Mouse (Mus musculus): ENCODE measurements around the gene Slc6a8. TPM values are rescaled to one million over a fixed set of nuclear protein-coding genes. Genes with fewer than 3 reads are reported as not detected.
A peak's percentile ranks its signal among the peaks of the same experiment; 100 is the strongest.

Slc6a8 gene
- polyA plus RNA-seq (2016; fragmentation: Nextera tagmentation; extraction: Ambion mirVana): 4.4 and 6.1 TPM in 2 replicates

- Histone ChIP-seq H3K36me3 (peaks cover 20% of the 10 kb centered on the region), H3K27ac (peak within 1 kb of the TSS; percentile 85), H3K4me3 (peak within 1 kb of the TSS; percentile 65), H3K4me1 (peaks cover 23% of the 10 kb centered on the region), H3K27me3 (ENCODE audit: low read depth, poor library complexity, severe bottlenecking) (peaks cover 81% of the 10 kb centered on the region), H3K9me3 (replicated peaks) (no peaks in the 10 kb centered on the region)
- DNase-seq (ENCODE audit: low spot score): peak; percentile 79
- WGBS: 7% methylated on average over 17 of the region's 72 CpGs
Observed at GRCm38 (mm10) chrX:73672879-73673618, at the start of gene Slc6a8. Slc6a8 (plus strand) TSS chrX:73673150.

- Histone ChIP-seq H3K4me1 (no peaks in the 10 kb centered on the region), H3K4me3 (no peak overlapping the region), H3K9me3 (replicated peaks) (no peaks in the 10 kb centered on the region), H3K27ac (no peak overlapping the region), H3K27me3 (ENCODE audit: low read depth, poor library complexity, severe bottlenecking) (peaks cover 72% of the 10 kb centered on the region), H3K36me3 (no peaks in the 10 kb centered on the region)
- no peak for DNase-seq (ENCODE audit: low spot score)
Observed at GRCm38 (mm10) chrX:73626981-73627380, 46.0 kb upstream of the Slc6a8 start.

- 16% methylated on average over 14 of the region's 19 CpGs for WGBS
- peaks cover 100% of the 10 kb centered on the region for H3K27me3 ChIP-seq (ENCODE audit: low read depth, poor library complexity, severe bottlenecking)
- H3K4me1 ChIP-seq: peaks cover 23% of the 10 kb centered on the region
- H3K27ac ChIP-seq: no peak overlapping the region
- peak; percentile 42 for DNase-seq (ENCODE audit: low spot score)
- peak overlapping the region; percentile 36 for H3K4me3 ChIP-seq
- H3K36me3 ChIP-seq: no peaks in the 10 kb centered on the region
- H3K9me3 ChIP-seq (replicated peaks): no peaks in the 10 kb centered on the region
Observed at GRCm38 (mm10) chrX:73635425-73635824, 37.5 kb upstream of the Slc6a8 start.

- Histone ChIP-seq H3K27me3 (ENCODE audit: low read depth, poor library complexity, severe bottlenecking) (peaks cover 100% of the 10 kb centered on the region), H3K27ac (peak overlapping the region; percentile 68), H3K4me1 (peaks cover 30% of the 10 kb centered on the region), H3K36me3 (peaks cover 14% of the 10 kb centered on the region), H3K9me3 (replicated peaks) (no peaks in the 10 kb centered on the region), H3K4me3 (peak overlapping the region; percentile 46)
- DNase-seq (ENCODE audit: low spot score): no peak
- 11% methylated on average over 19 of the region's 19 CpGs for WGBS
Observed at GRCm38 (mm10) chrX:73637415-73637814, 35.5 kb upstream of the Slc6a8 start.

- 11% methylated on average over 27 of the region's 28 CpGs for WGBS
- peak; percentile 73 for DNase-seq (ENCODE audit: low spot score)
- Histone ChIP-seq H3K36me3 (peaks cover 25% of the 10 kb centered on the region), H3K9me3 (replicated peaks) (no peaks in the 10 kb centered on the region), H3K27ac (peak within 1 kb of the TSS; percentile 88), H3K27me3 (ENCODE audit: low read depth, poor library complexity, severe bottlenecking) (peaks cover 99% of the 10 kb centered on the region), H3K4me1 (peaks cover 30% of the 10 kb centered on the region), H3K4me3 (peak within 1 kb of the TSS; percentile 55)
Observed at GRCm38 (mm10) chrX:73639255-73639675, 33.7 kb upstream of the Slc6a8 start, which contains the start of gene Dusp9. Dusp9 (plus strand) TSS chrX:73639419.

- H3K27me3 ChIP-seq (ENCODE audit: low read depth, poor library complexity, severe bottlenecking): peaks cover 99% of the 10 kb centered on the region
- 6% methylated on average over 40 of the region's 41 CpGs for WGBS
- DNase-seq (ENCODE audit: low spot score): peak; percentile 48
Observed at GRCm38 (mm10) chrX:73639901-73640469, 33.0 kb upstream of the Slc6a8 start.

GRCm38 (mm10) chrX:73645121-73645520 is 27.8 kb upstream of the Slc6a8 start:
- Histone ChIP-seq H3K27me3 (ENCODE audit: low read depth, poor library complexity, severe bottlenecking) (peaks cover 51% of the 10 kb centered on the region), H3K27ac (no peak overlapping the region), H3K4me1 (peaks cover 7% of the 10 kb centered on the region; the same call in 1 of the 2 replicates), H3K4me3 (no peak overlapping the region), H3K9me3 (replicated peaks) (no peaks in the 10 kb centered on the region), H3K36me3 (peaks cover 25% of the 10 kb centered on the region)
- DNase-seq (ENCODE audit: low spot score): no peak
- WGBS: 39% methylated on average over 4 of the region's 4 CpGs

More at GRCm38 (mm10) chrX:73639901-73640469, 33.0 kb upstream of the Slc6a8 start:
- Histone ChIP-seq H3K4me3 (peak overlapping the region; percentile 55), H3K27ac (peak overlapping the region; percentile 88), H3K4me1 (peaks cover 30% of the 10 kb centered on the region), H3K36me3 (peaks cover 25% of the 10 kb centered on the region), H3K9me3 (replicated peaks) (no peaks in the 10 kb centered on the region)

GRCm38 (mm10) chrX:73650869-73651268 is 22.1 kb upstream of the Slc6a8 start:
- Histone ChIP-seq H3K36me3 (no peaks in the 10 kb centered on the region), H3K9me3 (replicated peaks) (no peaks in the 10 kb centered on the region), H3K4me3 (no peak overlapping the region), H3K27me3 (ENCODE audit: low read depth, poor library complexity, severe bottlenecking) (peaks cover 35% of the 10 kb centered on the region), H3K27ac (no peak overlapping the region), H3K4me1 (no peaks in the 10 kb centered on the region)
- no peak for DNase-seq (ENCODE audit: low spot score)
- 77% methylated on average over 3 of the region's 3 CpGs for WGBS

- Histone ChIP-seq H3K36me3 (no peaks in the 10 kb centered on the region), H3K9me3 (replicated peaks) (no peaks in the 10 kb centered on the region), H3K27ac (no peak overlapping the region), H3K4me3 (no peak overlapping the region), H3K27me3 (ENCODE audit: low read depth, poor library complexity, severe bottlenecking) (peaks cover 60% of the 10 kb centered on the region), H3K4me1 (no peaks in the 10 kb centered on the region)
- 89% methylated on average over 6 of the region's 6 CpGs for whole genome bisulfite sequencing
- DNase-seq (ENCODE audit: low spot score): no peak
Observed at GRCm38 (mm10) chrX:73653392-73653791, 19.6 kb upstream of the Slc6a8 start.

- H3K36me3 ChIP-seq: no peaks in the 10 kb centered on the region
- H3K4me1 ChIP-seq: peaks cover 6% of the 10 kb centered on the region
- peak; percentile 75 for DNase-seq (ENCODE audit: low spot score)
- H3K27me3 ChIP-seq (ENCODE audit: low read depth, poor library complexity, severe bottlenecking): peaks cover 68% of the 10 kb centered on the region
- H3K4me3 ChIP-seq: no peak overlapping the region
- H3K9me3 ChIP-seq (replicated peaks): no peaks in the 10 kb centered on the region
- WGBS: 16% methylated on average over 6 of the region's 6 CpGs
- H3K27ac ChIP-seq: no peak overlapping the region
Observed at GRCm38 (mm10) chrX:73654177-73654576, 18.8 kb upstream of the Slc6a8 start.

GRCm38 (mm10) chrX:73655529-73655928 is 17.4 kb upstream of the Slc6a8 start:
- Histone ChIP-seq H3K27ac (no peak overlapping the region), H3K27me3 (ENCODE audit: low read depth, poor library complexity, severe bottlenecking) (peaks cover 81% of the 10 kb centered on the region), H3K36me3 (no peaks in the 10 kb centered on the region), H3K4me3 (no peak overlapping the region), H3K4me1 (peaks cover 15% of the 10 kb centered on the region), H3K9me3 (replicated peaks) (no peaks in the 10 kb centered on the region)
- peak; percentile 51 for DNase-seq (ENCODE audit: low spot score)
- WGBS: 65% methylated on average over 3 of the region's 3 CpGs

GRCm38 (mm10) chrX:73658391-73658790 is 14.6 kb upstream of the Slc6a8 start:
- Histone ChIP-seq H3K27me3 (ENCODE audit: low read depth, poor library complexity, severe bottlenecking) (peaks cover 77% of the 10 kb centered on the region), H3K4me1 (peaks cover 15% of the 10 kb centered on the region), H3K9me3 (replicated peaks) (no peaks in the 10 kb centered on the region), H3K27ac (no peak overlapping the region), H3K36me3 (no peaks in the 10 kb centered on the region), H3K4me3 (no peak overlapping the region)
- DNase-seq (ENCODE audit: low spot score): no peak
- 43% methylated on average over 7 of the region's 7 CpGs for WGBS

GRCm38 (mm10) chrX:73658936-73659574 is 13.9 kb upstream of the Slc6a8 start:
- H3K36me3 ChIP-seq: no peaks in the 10 kb centered on the region
- H3K4me3 ChIP-seq: peak overlapping the region; percentile 60
- 61% methylated on average over 13 of the region's 13 CpGs for WGBS
- H3K27ac ChIP-seq: no peak overlapping the region
- H3K27me3 ChIP-seq (ENCODE audit: low read depth, poor library complexity, severe bottlenecking): peaks cover 71% of the 10 kb centered on the region
- peaks cover 15% of the 10 kb centered on the region for H3K4me1 ChIP-seq
- DNase-seq (ENCODE audit: low spot score): no peak
- no peaks in the 10 kb centered on the region for H3K9me3 ChIP-seq (replicated peaks)

All from limb, embryonic 10.5 days (tissue).